Mouse (Mus musculus): ENCODE measurements around the gene Stard13. TPM values are rescaled to one million over a fixed set of nuclear protein-coding genes. Genes with fewer than 3 reads are reported as not detected.
A peak's percentile ranks its signal among the peaks of the same experiment; 100 is the strongest.

Gene Stard13
- polyA plus RNA-seq, 1 experiment from 2014 or later, result 7.3 TPM

- Histone ChIP-seq H3K9ac (no peak overlapping the region), H3K9me3 (replicated peaks) (no peaks in the 10 kb centered on the region), H3K27me3 (no peaks in the 10 kb centered on the region), H3K4me1 (peaks cover 2% of the 10 kb centered on the region; the same call in 1 of the 2 replicates), H3K4me3 (no peak overlapping the region), H3K36me3 (no peaks in the 10 kb centered on the region), H3K4me2 (replicated peaks) (no peak overlapping the region), H3K27ac (no peak overlapping the region)
- WGBS, result 70% methylated on average over 6 of the region's 6 CpGs
- ATAC-seq (ENCODE audit: low FRiP score), result no peak
Measured at GRCm38 (mm10) chr5:151127298-151127717, 106.3 kb downstream of the Stard13 start.

- Histone ChIP-seq H3K27me3 (no peaks in the 10 kb centered on the region), H3K9ac (no peak overlapping the region), H3K4me3 (no peak overlapping the region), H3K27ac (no peak overlapping the region), H3K9me3 (replicated peaks) (no peaks in the 10 kb centered on the region), H3K4me1 (peaks cover 2% of the 10 kb centered on the region; the same call in 1 of the 2 replicates), H3K4me2 (replicated peaks) (no peak overlapping the region), H3K36me3 (no peaks in the 10 kb centered on the region)
- no peak for ATAC-seq (ENCODE audit: low FRiP score)
- 70% methylated on average over 10 of the region's 10 CpGs for WGBS
Measured at GRCm38 (mm10) chr5:151126608-151127005, 107.0 kb downstream of the Stard13 start.

DNA sequence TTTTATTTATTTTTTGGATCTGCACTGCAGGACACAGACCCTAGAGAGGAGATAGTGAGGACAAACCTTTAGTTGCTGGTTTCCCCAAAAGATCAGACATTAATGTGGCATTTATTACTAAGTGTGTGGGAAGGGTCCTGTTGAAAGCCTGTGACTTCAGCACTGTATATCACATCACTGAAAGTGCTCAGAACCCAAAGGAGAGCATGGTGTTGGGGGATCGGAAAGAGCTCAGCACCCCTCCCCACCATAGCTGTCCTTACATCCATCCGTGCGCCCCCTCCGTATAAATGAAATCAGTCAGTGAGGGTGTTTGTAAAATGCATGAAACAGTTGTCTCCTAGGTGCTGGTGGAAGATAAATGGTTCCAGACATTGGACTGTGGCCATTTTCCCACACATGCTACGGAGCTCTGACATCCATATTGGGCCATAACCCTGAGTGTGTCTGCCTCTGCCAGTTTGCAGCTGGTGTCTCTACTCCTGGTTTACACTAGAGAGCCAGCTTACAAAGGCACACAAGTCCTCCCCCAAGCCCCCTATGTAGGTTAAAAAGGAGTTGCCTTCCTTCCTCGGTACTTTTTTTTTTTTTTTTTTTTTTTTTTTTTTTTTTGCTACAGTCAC, 107.5 kb downstream of the Stard13 start:
- Histone ChIP-seq H3K9me3 (replicated peaks) (no peaks in the 10 kb centered on the region), H3K27ac (no peak overlapping the region), H3K4me3 (no peak overlapping the region), H3K36me3 (no peaks in the 10 kb centered on the region), H3K4me2 (replicated peaks) (no peak overlapping the region; the same call in 1 of the 2 replicates), H3K4me1 (peaks cover 2% of the 10 kb centered on the region; the same call in 1 of the 2 replicates), H3K27me3 (no peaks in the 10 kb centered on the region), H3K9ac (no peak overlapping the region)
- 0 out of 2 replicates have a peak, but pooled peaks have one; percentile 32 for ATAC-seq (ENCODE audit: low FRiP score)
- 51% methylated on average over 6 of the region's 6 CpGs for WGBS

DNA sequence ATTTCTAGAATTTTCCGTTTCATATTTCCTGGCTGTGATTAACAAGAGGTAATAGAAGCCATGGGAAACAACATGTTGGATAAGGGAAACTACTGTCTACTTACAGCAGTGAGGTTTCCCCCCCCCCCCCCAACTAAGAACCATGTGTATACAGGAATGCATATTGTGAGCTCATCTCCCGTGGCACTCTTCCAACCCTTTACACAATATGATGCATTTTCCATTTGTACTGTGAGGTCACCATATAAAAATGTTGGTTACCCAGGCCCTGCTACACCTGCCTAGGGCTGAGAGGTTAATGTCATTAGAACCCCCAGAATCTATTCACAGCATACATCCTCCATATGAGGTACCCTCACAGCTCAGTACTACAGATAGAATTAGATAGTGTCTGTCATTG, 115.8 kb downstream of the Stard13 start:
- Histone ChIP-seq H3K9me3 (replicated peaks) (no peaks in the 10 kb centered on the region), H3K4me2 (replicated peaks) (no peak overlapping the region), H3K4me3 (no peak overlapping the region), H3K4me1 (no peaks in the 10 kb centered on the region), H3K9ac (no peak overlapping the region), H3K27ac (no peak overlapping the region), H3K27me3 (no peaks in the 10 kb centered on the region), H3K36me3 (no peaks in the 10 kb centered on the region)
- ATAC-seq (ENCODE audit: low FRiP score), result no peak
- WGBS, result 87% methylated on average over 2 of the region's 2 CpGs

DNA sequence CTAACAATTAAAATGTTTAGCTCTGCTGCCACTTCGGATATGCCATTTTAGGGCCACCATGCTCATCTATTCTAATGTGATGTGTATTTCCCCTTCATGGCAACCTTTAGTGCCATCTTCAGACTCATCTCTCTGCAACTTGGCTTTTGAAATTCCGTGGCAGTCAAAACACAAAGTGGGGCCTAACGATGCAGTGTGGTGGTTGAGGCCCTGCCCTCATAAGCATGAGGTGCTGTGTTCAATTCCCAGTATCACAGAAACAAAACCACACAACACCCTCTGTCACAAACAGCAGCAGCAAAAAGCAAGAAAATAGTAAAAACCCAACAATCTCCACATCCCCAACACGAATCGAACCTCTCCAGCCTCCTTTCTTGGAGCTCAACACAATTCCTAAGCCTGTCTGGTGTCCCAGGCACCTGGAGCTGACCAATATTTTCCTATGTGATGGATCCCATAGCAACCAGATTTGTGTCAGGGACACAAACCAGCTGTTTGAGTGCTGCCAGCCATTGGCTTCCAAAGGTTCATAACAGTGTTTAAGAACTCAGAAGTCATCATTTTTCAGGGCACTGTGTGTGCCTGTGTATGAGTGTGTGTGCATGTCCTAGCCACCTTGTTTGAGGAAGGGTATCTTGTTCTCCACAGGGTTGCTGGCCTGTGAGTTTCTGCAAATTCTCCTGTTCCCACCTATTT, 117.3 kb downstream of the Stard13 start:
- Histone ChIP-seq H3K4me1 (no peaks in the 10 kb centered on the region), H3K27ac (no peak overlapping the region), H3K9ac (no peak overlapping the region), H3K4me2 (replicated peaks) (no peak overlapping the region), H3K9me3 (replicated peaks) (no peaks in the 10 kb centered on the region), H3K27me3 (no peaks in the 10 kb centered on the region), H3K4me3 (no peak overlapping the region), H3K36me3 (no peaks in the 10 kb centered on the region)
- 95% methylated on average over 5 of the region's 5 CpGs for WGBS
- no peak for ATAC-seq (ENCODE audit: low FRiP score)

DNA sequence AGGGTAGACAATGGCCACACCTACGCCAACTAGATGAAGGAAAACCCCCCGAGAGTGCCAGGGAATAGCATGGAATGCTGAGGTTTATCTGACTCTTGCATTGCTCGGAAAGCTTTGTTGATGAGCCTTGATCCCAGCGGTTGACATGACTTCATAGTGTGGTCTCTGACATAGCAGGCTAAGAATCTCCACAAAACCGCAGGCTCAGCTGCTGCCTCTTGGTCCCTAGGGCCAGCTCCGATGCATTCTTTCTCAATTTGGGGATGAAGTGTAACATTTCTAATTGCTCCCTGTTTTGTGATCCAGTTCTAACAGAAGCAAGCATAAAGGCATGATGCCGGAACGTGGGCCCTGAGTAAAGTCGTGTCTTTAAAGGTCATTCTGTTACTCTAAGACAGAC, 120.9 kb downstream of the Stard13 start:
- H3K9ac ChIP-seq, result no peak overlapping the region
- H3K4me3 ChIP-seq, result no peak overlapping the region
- no peaks in the 10 kb centered on the region for H3K36me3 ChIP-seq
- no peaks in the 10 kb centered on the region for H3K27me3 ChIP-seq
- H3K27ac ChIP-seq, result no peak overlapping the region
- H3K4me2 ChIP-seq (replicated peaks), result no peak overlapping the region
- peaks cover 9% of the 10 kb centered on the region for H3K4me1 ChIP-seq
- WGBS, result 82% methylated on average over 9 of the region's 9 CpGs
- H3K9me3 ChIP-seq (replicated peaks), result no peaks in the 10 kb centered on the region
- no peak for ATAC-seq (ENCODE audit: low FRiP score)

- H3K4me3 ChIP-seq, result no peak overlapping the region
- ATAC-seq (ENCODE audit: low FRiP score), result no peak
- no peak overlapping the region for H3K9ac ChIP-seq
- no peak overlapping the region for H3K27ac ChIP-seq
- H3K4me1 ChIP-seq, result peaks cover 9% of the 10 kb centered on the region
- H3K4me2 ChIP-seq (replicated peaks), result no peak overlapping the region
- no peaks in the 10 kb centered on the region for H3K27me3 ChIP-seq
- H3K36me3 ChIP-seq, result no peaks in the 10 kb centered on the region
- H3K9me3 ChIP-seq (replicated peaks), result no peaks in the 10 kb centered on the region
- 88% methylated on average over 7 of the region's 7 CpGs for WGBS
Measured at GRCm38 (mm10) chr5:151111080-151111871, 122.4 kb downstream of the Stard13 start.

DNA sequence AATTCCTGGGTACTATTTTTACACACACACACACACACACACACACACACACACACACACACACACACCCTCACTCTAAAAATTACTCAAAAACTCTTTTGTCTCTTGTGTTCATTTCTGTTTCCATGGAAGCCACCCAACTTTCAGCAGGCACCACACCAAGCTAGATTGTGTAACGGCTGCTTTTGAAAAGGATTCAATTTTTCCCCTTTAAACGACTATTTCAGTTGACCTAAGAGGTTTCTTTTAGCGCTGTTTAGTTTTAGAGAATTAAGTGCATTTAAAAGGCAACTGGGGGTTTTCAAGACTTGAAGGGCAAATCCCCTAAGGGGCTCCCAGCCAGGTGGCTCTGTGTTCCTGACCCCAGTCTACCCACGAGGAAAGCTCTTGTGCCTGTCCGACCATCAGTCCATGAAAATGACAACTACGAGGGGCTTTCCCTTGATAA, 123.2 kb downstream of the Stard13 start:
- Histone ChIP-seq H3K4me2 (replicated peaks) (no peak overlapping the region), H3K27ac (no peak overlapping the region), H3K9me3 (replicated peaks) (no peaks in the 10 kb centered on the region), H3K36me3 (no peaks in the 10 kb centered on the region), H3K9ac (no peak overlapping the region), H3K27me3 (no peaks in the 10 kb centered on the region), H3K4me3 (no peak overlapping the region), H3K4me1 (peaks cover 9% of the 10 kb centered on the region)
- 55% methylated on average over 6 of the region's 6 CpGs for WGBS
- ATAC-seq (ENCODE audit: low FRiP score), result no peak

- H3K27me3 ChIP-seq, result no peaks in the 10 kb centered on the region
- H3K27ac ChIP-seq, result no peak overlapping the region
- H3K36me3 ChIP-seq, result no peaks in the 10 kb centered on the region
- ATAC-seq (ENCODE audit: low FRiP score), result no peak
- no peak overlapping the region for H3K4me3 ChIP-seq
- H3K4me1 ChIP-seq, result peaks cover 9% of the 10 kb centered on the region
- WGBS, result 82% methylated on average over 2 of the region's 2 CpGs
- no peaks in the 10 kb centered on the region for H3K9me3 ChIP-seq (replicated peaks)
- no peak overlapping the region for H3K4me2 ChIP-seq (replicated peaks)
- no peak overlapping the region for H3K9ac ChIP-seq
Measured at GRCm38 (mm10) chr5:151109822-151110221, 123.8 kb downstream of the Stard13 start.

GRCm38 (mm10) chr5:151108955-151109354, 124.7 kb downstream of the Stard13 start:
- no peaks in the 10 kb centered on the region for H3K9me3 ChIP-seq (replicated peaks)
- peaks cover 13% of the 10 kb centered on the region for H3K4me1 ChIP-seq
- H3K4me2 ChIP-seq (replicated peaks), result no peak overlapping the region
- no peaks in the 10 kb centered on the region for H3K27me3 ChIP-seq
- H3K9ac ChIP-seq, result no peak overlapping the region
- no peak overlapping the region for H3K4me3 ChIP-seq
- 81% methylated on average over 7 of the region's 7 CpGs for WGBS
- no peak overlapping the region for H3K27ac ChIP-seq
- no peaks in the 10 kb centered on the region for H3K36me3 ChIP-seq
- no peak for ATAC-seq (ENCODE audit: low FRiP score)

GRCm38 (mm10) chr5:151108291-151108897, 125.2 kb downstream of the Stard13 start:
- Histone ChIP-seq H3K36me3 (no peaks in the 10 kb centered on the region), H3K4me1 (peaks cover 13% of the 10 kb centered on the region)

DNA sequence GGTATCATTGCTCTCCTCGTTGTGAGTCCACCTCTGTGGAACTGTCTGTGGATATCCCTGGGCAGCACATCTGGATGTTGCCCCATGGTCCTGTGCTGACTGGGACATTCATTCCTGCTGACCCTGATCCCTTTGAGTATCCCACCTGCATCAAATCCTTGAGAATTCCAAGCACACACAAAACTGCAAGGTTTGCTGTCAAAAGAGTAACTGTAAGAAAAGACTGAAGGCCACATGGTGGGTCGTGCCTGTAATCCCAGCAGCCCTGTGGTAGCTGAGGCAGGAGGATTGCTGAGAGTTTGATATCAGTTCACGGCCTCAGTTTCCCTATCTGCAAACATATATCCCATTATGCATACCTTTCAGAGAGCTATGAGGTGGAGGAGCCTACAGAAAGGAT, 126.8 kb downstream of the Stard13 start:
- Histone ChIP-seq H3K9ac (no peak overlapping the region), H3K9me3 (replicated peaks) (no peaks in the 10 kb centered on the region), H3K36me3 (no peaks in the 10 kb centered on the region), H3K4me2 (replicated peaks) (no peak overlapping the region), H3K4me1 (peaks cover 13% of the 10 kb centered on the region), H3K27ac (no peak overlapping the region), H3K4me3 (no peak overlapping the region), H3K27me3 (no peaks in the 10 kb centered on the region)
- WGBS, result 94% methylated on average over 3 of the region's 3 CpGs
- no peak for ATAC-seq (ENCODE audit: low FRiP score)

More at GRCm38 (mm10) chr5:151108291-151108897, 125.2 kb downstream of the Stard13 start:
- Histone ChIP-seq H3K9me3 (replicated peaks) (no peaks in the 10 kb centered on the region), H3K9ac (no peak overlapping the region), H3K27ac (no peak overlapping the region), H3K27me3 (no peaks in the 10 kb centered on the region), H3K4me3 (no peak overlapping the region), H3K4me2 (replicated peaks) (no peak overlapping the region; the same call in 1 of the 2 replicates)
- no peak for ATAC-seq (ENCODE audit: low FRiP score)
- 60% methylated on average over 19 of the region's 19 CpGs for WGBS
